In genomic region chr7:93577523-93577922, GRCm38 (mm10) we compare ENCODE assay signal across 16 mouse cellular contexts.
A peak's percentile ranks its signal among the peaks of the same experiment; 100 is the strongest.
DNase-seq lines count a peak whose midpoint lies in the region; TF ChIP-seq lines count a peak whose summit lies in the region.
"Had no signal": no experiment of that assay in that cellular context is flagged by ENCODE, and none has a peak within 500 bp of the region (broad histone marks: within the 10 kb centered on the region; RNA-seq: fewer than 3 reads in every experiment).

No protein-coding gene starts in this region.

- TF ChIP-seq CTCF in brain, embryonic 14.5 days (IDR thresholded peaks at IDR 0.05; ENCODE audit: borderline replicate concordance, extremely low read depth, insufficient read depth, insufficient read length): no peak

- DNase-seq in layer of hippocampus, adult 9-11 months: peak; percentile 1
- DNase-seq in layer of hippocampus, adult 11-12 months (ENCODE audit: low spot score): no peak
- DNase-seq in brain, embryonic 14.5 days (ENCODE audit: low read depth): peak; percentile 31
- peak; percentile 3 for DNase-seq in cerebellum, adult 11-12 months
- DNase-seq in cerebellum, postnatal 10 days: peak; percentile 90 to 95
- DNase-seq in retina, embryonic 14.5 days (ENCODE audit: low spot score): no peak
- no peak for DNase-seq in embryo, embryonic 11 days
- DNase-seq in adrenal gland, postnatal 36 days: no peak
- DNase-seq: adrenal gland, adult 2 months; gastrocnemius, adult 2 months; kidney, adult 9 months; kidney, postnatal 14 days; lung, adult 18-20 months; lung, postnatal 10 days; spleen, adult 18-20 months; thymus, postnatal 25 days had no signal

- no peak for TF ChIP-seq POLR2A in brain, embryonic 14.5 days (IDR thresholded peaks at IDR 0.05; ENCODE audit: borderline replicate concordance, extremely low read depth, insufficient read depth, insufficient read length, poor library complexity, severe bottlenecking)

Comparison
In these comparisons a context has a peak if more than half of its experiments do, and no peak if none do; other contexts are left out.
1. DNase-seq: peak in layer of hippocampus, adult 9-11 months (single experiment), brain, embryonic 14.5 days (single experiment), cerebellum, adult 11-12 months (single experiment) and cerebellum, postnatal 10 days (2 of 2); none in layer of hippocampus, adult 11-12 months (single experiment), retina, embryonic 14.5 days (single experiment), embryo, embryonic 11 days (single experiment) and adrenal gland, postnatal 36 days (0 of 2).